Mouse (Mus musculus) spleen, adult 2 months (tissue): Measurements from ENCODE around the gene Ptprk. TPM values are rescaled to one million over a fixed set of nuclear protein-coding genes. Genes with fewer than 3 reads are reported as not detected.

Experiments used
- DNase-seq, 2 experiments: peaks; one replicate each; pipeline versions ENCODE4 v3.0.0 to v3.0.0-alpha.2; 2012 to 2021; ENCODE audit warnings: low spot score in 2 of 2, low read depth in 1 of 2
- H3K27ac ChIP-seq: fragments of 200-500 bp; 2 replicates; pipeline ENCODE4 v1.5.1; 2012; ENCODE audit warnings: low read length, inconsistent platforms; ENCODE audit not compliant: insufficient read depth
- H3K27me3 ChIP-seq: fragments of 200-500 bp; 2 replicates; pipeline ENCODE4 v1.6.1; 2012; ENCODE audit warnings: mild to moderate bottlenecking, moderate library complexity, low read length, inconsistent platforms; ENCODE audit not compliant: control insufficient read depth, insufficient read depth
- H3K36me3 ChIP-seq: fragments of 200-500 bp; 2 replicates; pipeline ENCODE4 v1.6.1; 2012; ENCODE audit warnings: mild to moderate bottlenecking, low read length, inconsistent platforms; ENCODE audit not compliant: control insufficient read depth, insufficient read depth
- H3K4me1 ChIP-seq: fragments of 200-500 bp; 2 replicates; pipeline ENCODE4 v1.6.1; 2011; ENCODE audit warnings: inconsistent platforms; ENCODE audit not compliant: control insufficient read depth, insufficient read depth, insufficient read length
- H3K4me3 ChIP-seq: fragments of 200-500 bp; 2 replicates; pipeline ENCODE4 v1.5.1; 2011; ENCODE audit warnings: mild to moderate bottlenecking, inconsistent platforms; ENCODE audit not compliant: insufficient read depth, insufficient read length; ENCODE audit errors: extremely low read depth
- CTCF ChIP-seq: fragments of 200-500 bp; IDR thresholded peaks from 2 replicates; pipeline ENCODE4 v1.5.1; 2011; ENCODE audit warnings: mild to moderate bottlenecking, inconsistent platforms; ENCODE audit not compliant: insufficient read depth, insufficient read length, insufficient replicate concordance; ENCODE audit errors: extremely low read depth
- POLR2A ChIP-seq: fragments of 200-500 bp; IDR thresholded peaks from 2 replicates; pipeline ENCODE4 v1.6.1; 2011; ENCODE audit warnings: low read depth, low read length, inconsistent platforms
- WGBS: fragments of 180-500 bp; shearing (Covaris S2); methylation state at CpG from one replicate; pipeline ENCODE4 v1.1.7; 2018; 5-methylcytosine and 5-hydroxymethylcytosine counted together
- polyA plus RNA-seq: library from polyadenylated mRNA; depleted of rRNA; stranded (reverse); fragments of >200 nt; gene quantifications from 2 replicates; pipeline ENCODE4 v1.2.3, GENCODE M21; 2012

Gene Ptprk
- polyA plus RNA-seq, 1 experiment = 1.6 TPM

GRCm38 (mm10) chr10:28596897-28597296 is 522.3 kb downstream of the Ptprk start:
- H3K4me1 ChIP-seq = peaks cover 6% of the 10 kb centered on the region
- no peaks in the 10 kb centered on the region for H3K27me3 ChIP-seq
- peak in 1 of 2 experiments; percentile 4 for DNase-seq
- H3K4me3 ChIP-seq = no peak overlapping the region
- no peak overlapping the region for H3K27ac ChIP-seq
- TF ChIP-seq POLR2A (no peak), CTCF (no peak)
- H3K36me3 ChIP-seq = no peaks in the 10 kb centered on the region
- 87% methylated on average over 3 of the region's 3 CpGs for WGBS

- 80% methylated on average over 3 of the region's 3 CpGs for WGBS
- DNase-seq = no peak
- Histone ChIP-seq H3K4me3 (no peak overlapping the region), H3K36me3 (no peaks in the 10 kb centered on the region), H3K27ac (no peak overlapping the region), H3K27me3 (no peaks in the 10 kb centered on the region), H3K4me1 (no peaks in the 10 kb centered on the region)
- TF ChIP-seq CTCF = no peak
- TF ChIP-seq POLR2A = no peak
Measured at GRCm38 (mm10) chr10:28609136-28609535, 534.5 kb downstream of the Ptprk start.

- H3K4me1 ChIP-seq = no peaks in the 10 kb centered on the region
- no peak overlapping the region for H3K27ac ChIP-seq
- TF ChIP-seq CTCF (no peak), POLR2A (no peak)
- H3K4me3 ChIP-seq = no peak overlapping the region
- DNase-seq = no peak
- 91% methylated on average over 2 of the region's 2 CpGs for WGBS
- H3K36me3 ChIP-seq = no peaks in the 10 kb centered on the region
- no peaks in the 10 kb centered on the region for H3K27me3 ChIP-seq
Measured at GRCm38 (mm10) chr10:28614396-28614795, 539.8 kb downstream of the Ptprk start.

GRCm38 (mm10) chr10:28617203-28617602 is 542.6 kb downstream of the Ptprk start:
- TF ChIP-seq POLR2A (no peak), CTCF (no peak)
- no peak overlapping the region for H3K4me3 ChIP-seq
- no peaks in the 10 kb centered on the region for H3K27me3 ChIP-seq
- no peaks in the 10 kb centered on the region for H3K36me3 ChIP-seq
- no peak for DNase-seq
- no peaks in the 10 kb centered on the region for H3K4me1 ChIP-seq
- no peak overlapping the region for H3K27ac ChIP-seq
- WGBS = 83% methylated on average over 7 of the region's 7 CpGs

- no peaks in the 10 kb centered on the region for H3K36me3 ChIP-seq
- H3K27me3 ChIP-seq = no peaks in the 10 kb centered on the region
- H3K4me1 ChIP-seq = no peaks in the 10 kb centered on the region
- H3K27ac ChIP-seq = no peak overlapping the region
- no peak for DNase-seq
- H3K4me3 ChIP-seq = no peak overlapping the region
- 77% methylated on average over 2 of the region's 2 CpGs for WGBS
- TF ChIP-seq POLR2A = no peak
- no peak for TF ChIP-seq CTCF
Measured at GRCm38 (mm10) chr10:28618002-28618401, 543.4 kb downstream of the Ptprk start.

GRCm38 (mm10) chr10:28619415-28619814 is 544.8 kb downstream of the Ptprk start:
- H3K4me1 ChIP-seq = no peaks in the 10 kb centered on the region
- DNase-seq = no peak
- no peaks in the 10 kb centered on the region for H3K27me3 ChIP-seq
- H3K36me3 ChIP-seq = no peaks in the 10 kb centered on the region
- no peak overlapping the region for H3K27ac ChIP-seq
- no peak overlapping the region for H3K4me3 ChIP-seq
- TF ChIP-seq CTCF (no peak), POLR2A (no peak)
- WGBS = 67% methylated on average over 1 of the region's 1 CpGs

- H3K27me3 ChIP-seq = no peaks in the 10 kb centered on the region
- H3K4me1 ChIP-seq = no peaks in the 10 kb centered on the region
- H3K27ac ChIP-seq = no peak overlapping the region
- DNase-seq = no peak
- H3K4me3 ChIP-seq = no peak overlapping the region
- H3K36me3 ChIP-seq = no peaks in the 10 kb centered on the region
- TF ChIP-seq CTCF (no peak), POLR2A (no peak)
Measured at GRCm38 (mm10) chr10:28636096-28636495, 561.5 kb downstream of the Ptprk start.
